Mouse (Mus musculus) spleen, adult 2 months (tissue): ENCODE results near the gene Zeb2. TPM values are rescaled to one million over a fixed set of nuclear protein-coding genes. Genes with fewer than 3 reads are reported as not detected.

Experiments used
- DNase-seq, 2 experiments: peaks; one replicate each; pipeline versions ENCODE4 v3.0.0 to v3.0.0-alpha.2; 2012 to 2021; ENCODE audit warnings: low spot score in 2 of 2, low read depth in 1 of 2
- H3K27ac ChIP-seq: fragments of 200-500 bp; 2 replicates; pipeline ENCODE4 v1.5.1; 2012; ENCODE audit warnings: low read length, inconsistent platforms; ENCODE audit not compliant: insufficient read depth
- H3K27me3 ChIP-seq: fragments of 200-500 bp; 2 replicates; pipeline ENCODE4 v1.6.1; 2012; ENCODE audit warnings: mild to moderate bottlenecking, moderate library complexity, low read length, inconsistent platforms; ENCODE audit not compliant: control insufficient read depth, insufficient read depth
- H3K36me3 ChIP-seq: fragments of 200-500 bp; 2 replicates; pipeline ENCODE4 v1.6.1; 2012; ENCODE audit warnings: mild to moderate bottlenecking, low read length, inconsistent platforms; ENCODE audit not compliant: control insufficient read depth, insufficient read depth
- H3K4me1 ChIP-seq: fragments of 200-500 bp; 2 replicates; pipeline ENCODE4 v1.6.1; 2011; ENCODE audit warnings: inconsistent platforms; ENCODE audit not compliant: control insufficient read depth, insufficient read depth, insufficient read length
- H3K4me3 ChIP-seq: fragments of 200-500 bp; 2 replicates; pipeline ENCODE4 v1.5.1; 2011; ENCODE audit warnings: mild to moderate bottlenecking, inconsistent platforms; ENCODE audit not compliant: insufficient read depth, insufficient read length; ENCODE audit errors: extremely low read depth
- CTCF ChIP-seq: fragments of 200-500 bp; IDR thresholded peaks from 2 replicates; pipeline ENCODE4 v1.5.1; 2011; ENCODE audit warnings: mild to moderate bottlenecking, inconsistent platforms; ENCODE audit not compliant: insufficient read depth, insufficient read length, insufficient replicate concordance; ENCODE audit errors: extremely low read depth
- POLR2A ChIP-seq: fragments of 200-500 bp; IDR thresholded peaks from 2 replicates; pipeline ENCODE4 v1.6.1; 2011; ENCODE audit warnings: low read depth, low read length, inconsistent platforms
- WGBS: fragments of 180-500 bp; shearing (Covaris S2); methylation state at CpG from one replicate; pipeline ENCODE4 v1.1.7; 2018; 5-methylcytosine and 5-hydroxymethylcytosine counted together
- polyA plus RNA-seq: library from polyadenylated mRNA; depleted of rRNA; stranded (reverse); fragments of >200 nt; gene quantifications from 2 replicates; pipeline ENCODE4 v1.2.3, GENCODE M21; 2012

Gene Zeb2
- polyA plus RNA-seq, 1 experiment, result 18.4 TPM

- DNase-seq, result no peak
- WGBS, result 82% methylated on average over 5 of the region's 5 CpGs
- TF ChIP-seq POLR2A (no peak), CTCF (no peak)
- Histone ChIP-seq H3K4me1 (no peaks in the 10 kb centered on the region; the same call in 1 of the 2 replicates), H3K27me3 (no peaks in the 10 kb centered on the region), H3K4me3 (no peak overlapping the region), H3K27ac (no peak overlapping the region), H3K36me3 (peaks cover 3% of the 10 kb centered on the region; the same call in 1 of the 2 replicates)
These were observed 50.1 kb downstream of the Zeb2 start for GRCm38 (mm10) chr2:45067116-45067515.

- H3K27me3 ChIP-seq, result no peaks in the 10 kb centered on the region
- WGBS, result 87% methylated on average over 7 of the region's 7 CpGs
- H3K4me3 ChIP-seq, result no peak overlapping the region
- TF ChIP-seq POLR2A, result no peak
- TF ChIP-seq CTCF, result no peak
- no peak for DNase-seq
- peaks cover 2% of the 10 kb centered on the region; the same call in 1 of the 2 replicates for H3K4me1 ChIP-seq
- H3K27ac ChIP-seq, result no peak overlapping the region
- no peaks in the 10 kb centered on the region; the same call in 1 of the 2 replicates for H3K36me3 ChIP-seq
These were observed 53.8 kb downstream of the Zeb2 start for GRCm38 (mm10) chr2:45063300-45063890.

- no peak for TF ChIP-seq CTCF
- Histone ChIP-seq H3K4me3 (no peak overlapping the region), H3K27ac (no peak overlapping the region), H3K4me1 (peaks cover 2% of the 10 kb centered on the region; the same call in 1 of the 2 replicates), H3K36me3 (no peaks in the 10 kb centered on the region; the same call in 1 of the 2 replicates), H3K27me3 (no peaks in the 10 kb centered on the region)
- DNase-seq, result no peak
- WGBS, result 92% methylated on average over 6 of the region's 6 CpGs
These were observed 55.1 kb downstream of the Zeb2 start for GRCm38 (mm10) chr2:45062136-45062535.

- no peak overlapping the region for H3K27ac ChIP-seq
- TF ChIP-seq CTCF (no peak), POLR2A (no peak)
- WGBS, result 78% methylated on average over 4 of the region's 4 CpGs
These were observed 56.4 kb downstream of the Zeb2 start for GRCm38 (mm10) chr2:45060768-45061167.

GRCm38 (mm10) chr2:45060202-45060601 is 57.0 kb downstream of the Zeb2 start:
- 90% methylated on average over 9 of the region's 9 CpGs for WGBS
- TF ChIP-seq CTCF, result no peak
- TF ChIP-seq POLR2A, result no peak
- H3K36me3 ChIP-seq, result no peaks in the 10 kb centered on the region; the same call in 1 of the 2 replicates
- no peak for DNase-seq
- no peak overlapping the region for H3K27ac ChIP-seq
- no peak overlapping the region for H3K4me3 ChIP-seq
- H3K27me3 ChIP-seq, result no peaks in the 10 kb centered on the region
- peaks cover 2% of the 10 kb centered on the region; the same call in 1 of the 2 replicates for H3K4me1 ChIP-seq

More at GRCm38 (mm10) chr2:45060768-45061167, 56.4 kb downstream of the Zeb2 start:
- Histone ChIP-seq H3K4me1 (peaks cover 2% of the 10 kb centered on the region; the same call in 1 of the 2 replicates), H3K36me3 (no peaks in the 10 kb centered on the region; the same call in 1 of the 2 replicates), H3K27me3 (no peaks in the 10 kb centered on the region), H3K4me3 (no peak overlapping the region)
- no peak for DNase-seq

GRCm38 (mm10) chr2:45059599-45059998 is 57.6 kb downstream of the Zeb2 start:
- Histone ChIP-seq H3K4me1 (peaks cover 2% of the 10 kb centered on the region; the same call in 1 of the 2 replicates), H3K27me3 (no peaks in the 10 kb centered on the region), H3K4me3 (no peak overlapping the region), H3K27ac (no peak overlapping the region), H3K36me3 (no peaks in the 10 kb centered on the region; the same call in 1 of the 2 replicates)
- DNase-seq, result no peak
- WGBS, result 82% methylated on average over 4 of the region's 4 CpGs
- TF ChIP-seq CTCF (no peak), POLR2A (no peak)

GRCm38 (mm10) chr2:45059010-45059409 is 58.2 kb downstream of the Zeb2 start:
- no peak for DNase-seq
- TF ChIP-seq CTCF (no peak), POLR2A (no peak)
- Histone ChIP-seq H3K4me1 (peaks cover 2% of the 10 kb centered on the region; the same call in 1 of the 2 replicates), H3K4me3 (no peak overlapping the region), H3K27ac (no peak overlapping the region), H3K36me3 (no peaks in the 10 kb centered on the region; the same call in 1 of the 2 replicates), H3K27me3 (no peaks in the 10 kb centered on the region)
- WGBS, result 95% methylated on average over 12 of the region's 12 CpGs
